Mouse (Mus musculus) liver, embryonic 14.5 days (tissue): ENCODE measurements at regions not wholly inside any gene's neighbourhood (a gene's known extent, or its start where the extent isn't known, plus 50 kb on each side); places are given as distances from the start of the nearest gene placed in this dataset.

Experiments used
- ATAC-seq: fragments of 200-750 bp; cut with Nextera tagmentation; 2 replicates; pipeline ENCODE4 v1.8.0; 2017; ENCODE audit warnings: moderate number of reproducible peaks, mild to moderate bottlenecking, moderate library complexity; ENCODE audit not compliant: insufficient read depth
- DNase-seq, 3 experiments: peaks; one replicate each; pipeline ENCODE4 v3.0.0-alpha.2; 2012 to 2013; ENCODE audit warnings: low read depth in 3 of 3, low spot score in 3 of 3
- H3K27ac ChIP-seq: fragments of 300-500 bp; sonication (generic); 2 replicates; pipeline ENCODE4 v1.5.1; 2014; ENCODE audit warnings: moderate library complexity, mild to moderate bottlenecking, control low read depth, inconsistent platforms
- H3K27me3 ChIP-seq: fragments of 300-500 bp; sonication (generic); 2 replicates; pipeline ENCODE4 v1.6.1; 2014; ENCODE audit warnings: mild to moderate bottlenecking, low read length, moderate library complexity; ENCODE audit not compliant: control insufficient read depth, insufficient read depth
- H3K36me3 ChIP-seq: fragments of 300-500 bp; sonication (generic); replicated peaks from 2 replicates; pipeline ENCODE4 v1.6.1; 2014; ENCODE audit warnings: low read depth; ENCODE audit not compliant: control insufficient read depth, insufficient read depth
- H3K4me1 ChIP-seq, 2 experiments: fragments of 200-500 bp in 1 of 2; fragments of 300-500 bp in 1 of 2; sonication (generic) in 1 of 2; replicated peaks; 2 replicates each; pipeline ENCODE4 v1.6.1; 2012 to 2014; ENCODE audit warnings: antibody characterized with exemption in 1 of 2, inconsistent platforms in 1 of 2, low read length in 1 of 2; ENCODE audit not compliant: control insufficient read depth in 2 of 2, insufficient read depth in 2 of 2
- H3K4me2 ChIP-seq: fragments of 300-500 bp; sonication (generic); 2 replicates; pipeline ENCODE4 v1.6.1; 2014; ENCODE audit warnings: low read depth, mild to moderate bottlenecking, control low read depth, moderate library complexity
- H3K4me3 ChIP-seq, 2 experiments: fragments of 200-500 bp in 1 of 2; fragments of 300-500 bp in 1 of 2; sonication (generic) in 1 of 2; 2 replicates each; pipeline ENCODE4 v1.5.1; 2012 to 2014; ENCODE audit warnings: low read depth in 2 of 2, low read length in 2 of 2, mild to moderate bottlenecking in 2 of 2, control low read depth in 1 of 2, inconsistent platforms in 1 of 2, moderate library complexity in 1 of 2; ENCODE audit not compliant: insufficient read depth in 1 of 2
- H3K9ac ChIP-seq: fragments of 300-500 bp; sonication (generic); replicated peaks from 2 replicates; pipeline ENCODE4 v1.6.1; 2014; ENCODE audit warnings: mild to moderate bottlenecking, control low read depth, moderate library complexity
- H3K9me3 ChIP-seq: fragments of 300-500 bp; sonication (generic); 2 replicates; pipeline ENCODE4 v1.6.1; 2016; ENCODE audit warnings: low read length, mixed read lengths; ENCODE audit not compliant: control insufficient read depth
- CTCF ChIP-seq: IDR thresholded peaks from 2 replicates; pipeline ENCODE4 v1.5.1; 2016; ENCODE audit warnings: antibody characterized with exemption, low read depth, control low read depth
- EP300 ChIP-seq: IDR thresholded peaks from 2 replicates; pipeline ENCODE4 v1.6.1; 2016; ENCODE audit warnings: antibody characterized with exemption, low read depth
- WGBS: fragments of 180-500 bp; shearing (Covaris S2); extraction: QIAGEN DNeasy Blood & Tissue Kit; methylation state at CpG from one replicate; pipeline ENCODE4 v1.1.7; 2014; ENCODE audit not compliant: insufficient replicate concordance; 5-methylcytosine and 5-hydroxymethylcytosine counted together

- H3K4me1 ChIP-seq, result peaks cover 0 to 3% of the 10 kb centered on the region in 2 experiments; a peak in 2 of 4 replicates
- no peaks in the 10 kb centered on the region for H3K27me3 ChIP-seq
- no peaks in the 10 kb centered on the region for H3K36me3 ChIP-seq
- H3K9ac ChIP-seq, result no peak overlapping the region
- ATAC-seq (no peak), DNase-seq (no peak)
- TF ChIP-seq CTCF, result no peak
- TF ChIP-seq EP300, result no peak
- no peak overlapping the region for H3K4me2 ChIP-seq
- no peak overlapping the region for H3K4me3 ChIP-seq
- H3K27ac ChIP-seq, result no peak overlapping the region
- WGBS, result 74% methylated on average over 5 of the region's 5 CpGs
- H3K9me3 ChIP-seq, result no peaks in the 10 kb centered on the region
Measured at GRCm38 (mm10) chr6:144874251-144874650, 92.5 kb upstream of the Sox5 start.

GRCm38 (mm10) chr6:144870949-144871348, 89.2 kb upstream of the Sox5 start:
- Histone ChIP-seq H3K36me3 (no peaks in the 10 kb centered on the region), H3K4me1 (peaks cover 0 to 3% of the 10 kb centered on the region in 2 experiments; a peak in 2 of 4 replicates), H3K9ac (no peak overlapping the region), H3K9me3 (no peaks in the 10 kb centered on the region), H3K27me3 (no peaks in the 10 kb centered on the region), H3K4me2 (no peak overlapping the region), H3K4me3 (no peak overlapping the region), H3K27ac (no peak overlapping the region)
- TF ChIP-seq CTCF (no peak), EP300 (no peak)
- ATAC-seq, result no peak
- WGBS, result 72% methylated on average over 8 of the region's 8 CpGs
- no peak for DNase-seq

- no peak overlapping the region for H3K4me3 ChIP-seq
- 64% methylated on average over 9 of the region's 9 CpGs for WGBS
- no peak overlapping the region for H3K9ac ChIP-seq
- H3K27ac ChIP-seq, result no peak overlapping the region
- H3K4me1 ChIP-seq, result peaks cover 0 to 8% of the 10 kb centered on the region in 2 experiments; a peak in 3 of 4 replicates
- H3K36me3 ChIP-seq, result no peaks in the 10 kb centered on the region
- no peak for TF ChIP-seq EP300
- TF ChIP-seq CTCF, result no peak
- no peaks in the 10 kb centered on the region for H3K27me3 ChIP-seq
- no peak for DNase-seq
- no peaks in the 10 kb centered on the region for H3K9me3 ChIP-seq
- no peak for ATAC-seq
- H3K4me2 ChIP-seq, result no peak overlapping the region
Measured at GRCm38 (mm10) chr6:144867333-144867732, 85.6 kb upstream of the Sox5 start.

GRCm38 (mm10) chr6:144864026-144864425, 82.2 kb upstream of the Sox5 start:
- no peaks in the 10 kb centered on the region for H3K36me3 ChIP-seq
- H3K9me3 ChIP-seq, result no peaks in the 10 kb centered on the region
- H3K4me1 ChIP-seq, result peaks cover 0 to 8% of the 10 kb centered on the region in 2 experiments; a peak in 3 of 4 replicates
- no peak overlapping the region for H3K4me2 ChIP-seq
- H3K9ac ChIP-seq, result no peak overlapping the region
- ATAC-seq (no peak), DNase-seq (no peak)
- TF ChIP-seq EP300 (no peak), CTCF (no peak)
- no peaks in the 10 kb centered on the region for H3K27me3 ChIP-seq
- WGBS, result 51% methylated on average over 6 of the region's 6 CpGs
- H3K4me3 ChIP-seq, result no peak overlapping the region
- no peak overlapping the region for H3K27ac ChIP-seq

GRCm38 (mm10) chr6:144863430-144863994, 81.7 kb upstream of the Sox5 start:
- peak; percentile 56; the same call in 1 of the 2 replicates for ATAC-seq
- H3K27ac ChIP-seq, result no peak overlapping the region
- H3K4me3 ChIP-seq, result no peak overlapping the region
- WGBS, result 45% methylated on average over 3 of the region's 3 CpGs
- H3K4me1 ChIP-seq, result peaks cover 0 to 8% of the 10 kb centered on the region in 2 experiments; a peak in 3 of 4 replicates
- H3K36me3 ChIP-seq, result no peaks in the 10 kb centered on the region
- no peaks in the 10 kb centered on the region for H3K9me3 ChIP-seq
- no peaks in the 10 kb centered on the region for H3K27me3 ChIP-seq
- TF ChIP-seq EP300 (peak; percentile 16; the same call in 1 of the 2 replicates), CTCF (no peak)
- DNase-seq, result no peak
- H3K4me2 ChIP-seq, result no peak overlapping the region
- H3K9ac ChIP-seq, result no peak overlapping the region
